Comparison of ENCODE assay signal across 9 mouse cellular contexts in the genomic region with DNA sequence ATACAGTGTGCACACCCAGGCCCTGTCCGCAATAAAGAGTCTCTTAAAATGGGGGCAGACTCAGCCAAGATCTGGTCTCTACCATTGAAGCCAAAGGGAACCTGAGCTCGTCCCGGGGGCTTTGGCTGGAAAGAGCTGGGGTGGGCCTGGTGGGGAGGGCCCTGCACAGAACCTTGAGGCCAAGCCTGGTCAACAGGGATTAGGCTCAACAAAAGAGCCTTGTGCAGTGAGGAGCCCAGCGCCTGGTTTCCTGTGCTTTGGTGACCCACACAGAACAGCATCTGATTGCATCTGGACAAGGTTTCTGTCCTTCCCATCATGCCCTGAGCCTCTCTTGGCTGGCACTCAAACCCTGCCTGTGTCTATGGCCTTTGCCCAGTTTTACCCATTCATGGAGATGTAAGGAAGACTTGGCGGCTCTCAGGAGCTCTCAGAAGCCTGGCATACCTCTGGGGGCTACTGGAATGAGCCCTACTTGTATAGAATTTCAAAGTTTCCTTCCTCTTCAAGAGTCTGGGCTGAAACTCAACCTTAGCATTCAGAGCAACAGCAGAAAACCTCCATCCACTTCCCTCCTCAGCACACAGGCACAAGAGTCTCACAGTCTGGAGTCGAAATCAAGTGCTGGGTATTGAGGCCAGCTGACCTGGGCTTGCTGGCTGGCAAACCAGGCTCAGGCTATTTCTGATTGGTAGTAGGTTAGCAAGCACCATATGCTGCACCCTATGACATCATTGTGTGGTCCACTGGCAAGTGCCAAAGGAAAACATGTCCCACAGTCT. TPM values are rescaled to one million over a fixed set of nuclear protein-coding genes. Genes with fewer than 3 reads are reported as not detected.
DNase-seq lines count a peak whose midpoint lies in the region; ATAC-seq and TF ChIP-seq lines count a peak whose summit lies in the region.
"Had no signal": no experiment of that assay in that cellular context is flagged by ENCODE, and none has a peak within 500 bp of the region (broad histone marks: within the 10 kb centered on the region; RNA-seq: fewer than 3 reads in every experiment).

No protein-coding gene starts in this region.

- no peaks in the 10 kb centered on the region for H3K9me3 ChIP-seq in hindbrain, embryonic 16.5 days (ENCODE audit: control insufficient read depth, low read length)
- no peaks in the 10 kb centered on the region for H3K9me3 ChIP-seq in hindbrain, embryonic 13.5 days
- H3K9me3 ChIP-seq in limb, embryonic 12.5 days: no peaks in the 10 kb centered on the region

- H3K9ac ChIP-seq in hindbrain, embryonic 16.5 days (ENCODE audit: low read depth, low read length): no peak overlapping the region
- no peak overlapping the region for H3K9ac ChIP-seq in hindbrain, embryonic 13.5 days
- no peak overlapping the region for H3K9ac ChIP-seq in limb, embryonic 12.5 days (replicated peaks)

- WGBS in hindbrain, embryonic 16.5 days: 69% methylated on average over 6 of the region's 6 CpGs
- 84% methylated on average over 6 of the region's 6 CpGs for WGBS in hindbrain, embryonic 13.5 days
- 70% methylated on average over 6 of the region's 6 CpGs for WGBS in limb, embryonic 12.5 days

- H3K4me1 ChIP-seq in hindbrain, embryonic 16.5 days (ENCODE audit: control insufficient read depth, insufficient read depth, low read depth, low read length): peaks cover 2% of the 10 kb centered on the region; the same call in 1 of the 2 replicates
- H3K4me1 ChIP-seq in hindbrain, embryonic 13.5 days (replicated peaks): peaks cover 19% of the 10 kb centered on the region; the same call in 1 of the 2 replicates
- H3K4me1 ChIP-seq in limb, embryonic 12.5 days (replicated peaks): peaks cover 36% of the 10 kb centered on the region

- 0 out of 2 replicates have a peak overlapping the region, but pooled peaks have one; percentile 7 for H3K27ac ChIP-seq in hindbrain, embryonic 16.5 days (ENCODE audit: low read depth, low read length)
- H3K27ac ChIP-seq in hindbrain, embryonic 13.5 days: no peak overlapping the region
- H3K27ac ChIP-seq in limb, embryonic 12.5 days: peak overlapping the region; percentile 18; the same call in 1 of the 2 replicates
- H3K27ac ChIP-seq: kidney, postnatal 0 days had no signal

- H3K4me2 ChIP-seq in hindbrain, embryonic 16.5 days (ENCODE audit: low read length): no peak overlapping the region
- H3K4me2 ChIP-seq in hindbrain, embryonic 13.5 days: no peak overlapping the region
- no peak overlapping the region for H3K4me2 ChIP-seq in limb, embryonic 12.5 days

- TF ChIP-seq POLR2A in brain, embryonic 14.5 days (IDR thresholded peaks at IDR 0.05; ENCODE audit: borderline replicate concordance, extremely low read depth, insufficient read depth, insufficient read length, poor library complexity, severe bottlenecking): no peak

- TF ChIP-seq CTCF in brain, embryonic 14.5 days (IDR thresholded peaks at IDR 0.05; ENCODE audit: borderline replicate concordance, extremely low read depth, insufficient read depth, insufficient read length): no peak

- peak; percentile 82 for DNase-seq in brain, embryonic 14.5 days (ENCODE audit: low read depth)
- DNase-seq in cerebellum, adult 9-10 months: peak; percentile 91
- no peak for DNase-seq in frontal cortex, postnatal 25 days (ENCODE audit: low spot score in 2 of 2)
- no peak for DNase-seq in thymus, postnatal 10 days (ENCODE audit: low spot score in 2 of 2)

- H3K36me3 ChIP-seq in hindbrain, embryonic 16.5 days (ENCODE audit: control insufficient read depth, insufficient read depth, low read length): no peaks in the 10 kb centered on the region
- H3K36me3 ChIP-seq in hindbrain, embryonic 13.5 days: no peaks in the 10 kb centered on the region
- H3K36me3 ChIP-seq in limb, embryonic 12.5 days: no peaks in the 10 kb centered on the region

- H3K27me3 ChIP-seq in hindbrain, embryonic 16.5 days (replicated peaks; ENCODE audit: control insufficient read depth, insufficient read depth, low read length): no peaks in the 10 kb centered on the region
- H3K27me3 ChIP-seq in hindbrain, embryonic 13.5 days: peaks cover 5% of the 10 kb centered on the region
- peaks cover 15% of the 10 kb centered on the region; the same call in 1 of the 2 replicates for H3K27me3 ChIP-seq in limb, embryonic 12.5 days

- no peak overlapping the region for H3K4me3 ChIP-seq in hindbrain, embryonic 16.5 days (ENCODE audit: low read length)
- H3K4me3 ChIP-seq in hindbrain, embryonic 13.5 days: no peak overlapping the region
- H3K4me3 ChIP-seq in limb, embryonic 12.5 days (replicated peaks): no peak overlapping the region

- peak; percentile 92 for ATAC-seq in hindbrain, embryonic 16.5 days
- ATAC-seq in hindbrain, embryonic 13.5 days (ENCODE audit: low FRiP score): no peak
- ATAC-seq in limb, embryonic 12.5 days (ENCODE audit: insufficient number of reproducible peaks, insufficient read depth, low FRiP score, low TSS enrichment, low read depth): no peak
- ATAC-seq: lung, postnatal 0 days had no signal

RNA-seq across cellular contexts. Expression of a gene that starts 57.6 kb away (rescaled TPM):
- polyA plus RNA-seq in hindbrain, embryonic 16.5 days (2015; fragmentation: Nextera tagmentation; extraction: Ambion mirVana): 1.7 and 2.2 TPM in 2 replicates
- 1.6 and 1.9 TPM in 2 replicates for polyA plus RNA-seq in hindbrain, embryonic 13.5 days (2015; fragmentation: Nextera tagmentation; extraction: Ambion mirVana)
- 1.4 and 3.1 TPM in 2 replicates for polyA plus RNA-seq in brain, embryonic 14.5 days (2012; rRNA removed)
- 4.1 and 4.2 TPM in 2 replicates for polyA plus RNA-seq in limb, embryonic 12.5 days (2016; fragmentation: Nextera tagmentation; extraction: Ambion mirVana)

Comparison
In these comparisons a context has a peak if more than half of its experiments do, and no peak if none do; other contexts are left out.
1. DNase-seq: peak in brain, embryonic 14.5 days (single experiment) and cerebellum, adult 9-10 months (single experiment); none in frontal cortex, postnatal 25 days (0 of 2) and thymus, postnatal 10 days (0 of 2).